Mouse (Mus musculus): ENCODE data around the gene Ccdc9b. TPM values are rescaled to one million over a fixed set of nuclear protein-coding genes. Genes with fewer than 3 reads are reported as not detected.

Ccdc9b gene
- polyA plus RNA-seq, 1 experiment from 2014 or later = 1.0 TPM

- Histone ChIP-seq H3K27ac (ENCODE audit: low read depth, low read length) (no peak overlapping the region), H3K9ac (ENCODE audit: low read depth, low read length) (no peak overlapping the region), H3K9me3 (replicated peaks; ENCODE audit: control insufficient read depth, low read length) (no peaks in the 10 kb centered on the region), H3K4me2 (no peak overlapping the region), H3K36me3 (ENCODE audit: control insufficient read depth, insufficient read depth, low read length) (no peaks in the 10 kb centered on the region), H3K27me3 (ENCODE audit: control insufficient read depth, insufficient read depth, low read length) (peaks cover 9% of the 10 kb centered on the region), H3K4me1 (ENCODE audit: control insufficient read depth, insufficient read depth, low read length) (peaks cover 2% of the 10 kb centered on the region; the same call in 1 of the 2 replicates), H3K4me3 (ENCODE audit: low read depth, low read length) (no peak overlapping the region)
- ATAC-seq (replicated peaks; ENCODE audit: insufficient number of reproducible peaks, low FRiP score, low TSS enrichment) = no peak
- WGBS (ENCODE audit: insufficient replicate concordance) = 42% methylated on average over 4 of the region's 4 CpGs
Observed at GRCm38 (mm10) chr2:118782303-118782702, 19.8 kb upstream of the Ccdc9b start.

- 55% methylated on average over 1 of the region's 1 CpGs for WGBS (ENCODE audit: insufficient replicate concordance)
- peaks cover 2% of the 10 kb centered on the region; the same call in 1 of the 2 replicates for H3K4me1 ChIP-seq (ENCODE audit: control insufficient read depth, insufficient read depth, low read length)
- H3K27me3 ChIP-seq (ENCODE audit: control insufficient read depth, insufficient read depth, low read length) = peaks cover 9% of the 10 kb centered on the region
- no peak overlapping the region for H3K4me3 ChIP-seq (ENCODE audit: low read depth, low read length)
- no peak overlapping the region for H3K27ac ChIP-seq (ENCODE audit: low read depth, low read length)
- no peak overlapping the region for H3K4me2 ChIP-seq
- no peak for ATAC-seq (replicated peaks; ENCODE audit: insufficient number of reproducible peaks, low FRiP score, low TSS enrichment)
- no peaks in the 10 kb centered on the region for H3K9me3 ChIP-seq (replicated peaks; ENCODE audit: control insufficient read depth, low read length)
- no peaks in the 10 kb centered on the region for H3K36me3 ChIP-seq (ENCODE audit: control insufficient read depth, insufficient read depth, low read length)
- no peak overlapping the region for H3K9ac ChIP-seq (ENCODE audit: low read depth, low read length)
Observed at GRCm38 (mm10) chr2:118781115-118781514, 18.7 kb upstream of the Ccdc9b start.

DNA sequence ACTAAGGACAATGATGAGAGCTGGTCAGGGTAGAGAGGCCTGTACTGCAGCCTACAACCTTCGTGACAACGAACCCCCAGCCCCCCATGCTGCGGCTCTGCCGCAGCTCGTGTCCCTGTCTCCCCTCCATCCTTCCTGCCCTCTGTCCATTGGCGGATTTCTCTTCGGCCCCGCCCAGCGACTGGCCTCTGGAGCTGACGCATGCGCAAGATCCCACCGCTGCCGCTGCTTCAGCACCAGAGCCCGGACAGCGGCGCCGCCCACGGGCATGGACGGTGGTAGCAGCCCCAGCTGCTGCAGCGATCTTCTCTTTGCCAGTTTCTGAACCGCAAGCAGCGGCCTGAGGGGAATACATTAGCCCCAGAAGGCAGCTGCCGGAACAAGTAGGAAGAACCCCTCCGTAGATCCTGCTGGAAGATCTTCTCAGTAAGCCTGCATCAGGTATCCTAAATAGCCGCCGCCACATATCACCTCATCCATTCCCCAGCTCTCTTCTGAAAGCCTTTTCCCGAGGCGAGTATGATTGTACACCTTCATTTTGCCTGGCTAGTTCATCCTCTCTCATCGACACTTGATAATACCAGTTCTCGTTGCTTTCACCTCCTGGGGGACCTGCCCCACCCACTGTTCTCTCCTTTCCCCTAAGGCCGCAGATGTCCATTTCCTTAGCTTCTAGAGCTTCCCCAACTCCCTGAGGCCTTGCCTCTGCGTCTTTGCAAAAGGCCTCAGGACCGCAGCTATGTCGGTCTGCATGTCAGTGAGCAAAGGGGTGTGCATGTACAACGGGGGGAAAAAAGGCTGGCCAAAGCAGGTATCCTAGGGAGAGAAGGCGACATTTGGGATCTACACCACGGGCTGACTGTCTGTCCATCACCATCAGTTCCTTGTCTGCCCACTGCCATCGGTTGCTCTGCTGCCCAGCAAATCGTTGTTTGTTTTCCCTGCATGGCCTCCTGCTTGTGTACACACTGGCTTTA is 17.3 kb upstream of the Ccdc9b start, which contains the start of gene Disp2:
Disp2 (plus strand) TSS at position 216 of the 977 bp plus-strand sequence.
- H3K4me1 ChIP-seq (ENCODE audit: control insufficient read depth, insufficient read depth, low read length) = peaks cover 2% of the 10 kb centered on the region; the same call in 1 of the 2 replicates
- H3K9me3 ChIP-seq (replicated peaks; ENCODE audit: control insufficient read depth, low read length) = no peaks in the 10 kb centered on the region
- ATAC-seq (replicated peaks; ENCODE audit: insufficient number of reproducible peaks, low FRiP score, low TSS enrichment) = peak; percentile 78
- H3K27ac ChIP-seq (ENCODE audit: low read depth, low read length) = no peak within 1 kb of the TSS
- H3K36me3 ChIP-seq (ENCODE audit: control insufficient read depth, insufficient read depth, low read length) = no peaks in the 10 kb centered on the region
- WGBS (ENCODE audit: insufficient replicate concordance) = 12% methylated on average over 39 of the region's 39 CpGs
- no peak within 1 kb of the TSS; the same call in 1 of the 2 replicates for H3K9ac ChIP-seq (ENCODE audit: low read depth, low read length)
- peak within 1 kb of the TSS; percentile 41 for H3K4me3 ChIP-seq (ENCODE audit: low read depth, low read length)
- H3K4me2 ChIP-seq = peak within 1 kb of the TSS; percentile 78
- peaks cover 7% of the 10 kb centered on the region for H3K27me3 ChIP-seq (ENCODE audit: control insufficient read depth, insufficient read depth, low read length)

GRCm38 (mm10) chr2:118779065-118779464 is 16.6 kb upstream of the Ccdc9b start:
- peaks cover 7% of the 10 kb centered on the region for H3K27me3 ChIP-seq (ENCODE audit: control insufficient read depth, insufficient read depth, low read length)
- WGBS (ENCODE audit: insufficient replicate concordance) = 7% methylated on average over 10 of the region's 10 CpGs
- H3K9me3 ChIP-seq (replicated peaks; ENCODE audit: control insufficient read depth, low read length) = no peaks in the 10 kb centered on the region
- H3K4me3 ChIP-seq (ENCODE audit: low read depth, low read length) = peak overlapping the region; percentile 41
- H3K27ac ChIP-seq (ENCODE audit: low read depth, low read length) = no peak overlapping the region
- H3K4me2 ChIP-seq = peak overlapping the region; percentile 78
- peaks cover 2% of the 10 kb centered on the region; the same call in 1 of the 2 replicates for H3K4me1 ChIP-seq (ENCODE audit: control insufficient read depth, insufficient read depth, low read length)
- no peak overlapping the region; the same call in 1 of the 2 replicates for H3K9ac ChIP-seq (ENCODE audit: low read depth, low read length)
- no peaks in the 10 kb centered on the region for H3K36me3 ChIP-seq (ENCODE audit: control insufficient read depth, insufficient read depth, low read length)
- ATAC-seq (replicated peaks; ENCODE audit: insufficient number of reproducible peaks, low FRiP score, low TSS enrichment) = 0 out of 2 replicates have a peak, but pooled peaks have one; percentile 6

DNA sequence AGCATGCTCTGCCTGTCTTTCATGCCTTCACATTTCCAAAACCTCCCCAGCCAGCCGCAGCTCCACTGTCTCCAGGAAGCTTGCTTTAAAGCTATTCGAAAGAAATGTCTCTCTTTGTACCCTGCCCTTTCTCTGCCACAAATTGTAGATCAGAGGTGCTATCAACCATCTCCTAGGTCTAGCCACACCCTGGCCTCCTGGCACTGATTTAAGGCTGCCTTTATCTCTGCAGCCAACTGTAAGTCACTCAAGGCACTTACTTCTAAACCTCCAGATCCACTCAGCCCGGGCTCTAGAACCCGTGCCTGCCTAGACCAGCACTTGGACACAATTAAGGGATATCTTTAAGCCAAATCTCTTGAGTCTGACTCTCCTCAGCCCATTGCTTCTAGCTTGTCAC is 16.0 kb upstream of the Ccdc9b start:
- peaks cover 2% of the 10 kb centered on the region; the same call in 1 of the 2 replicates for H3K4me1 ChIP-seq (ENCODE audit: control insufficient read depth, insufficient read depth, low read length)
- H3K27me3 ChIP-seq (ENCODE audit: control insufficient read depth, insufficient read depth, low read length) = peaks cover 7% of the 10 kb centered on the region
- H3K9me3 ChIP-seq (replicated peaks; ENCODE audit: control insufficient read depth, low read length) = no peaks in the 10 kb centered on the region
- H3K27ac ChIP-seq (ENCODE audit: low read depth, low read length) = no peak overlapping the region
- no peak for ATAC-seq (replicated peaks; ENCODE audit: insufficient number of reproducible peaks, low FRiP score, low TSS enrichment)
- 73% methylated on average over 4 of the region's 4 CpGs for WGBS (ENCODE audit: insufficient replicate concordance)
- no peaks in the 10 kb centered on the region for H3K36me3 ChIP-seq (ENCODE audit: control insufficient read depth, insufficient read depth, low read length)
- no peak overlapping the region for H3K4me3 ChIP-seq (ENCODE audit: low read depth, low read length)
- no peak overlapping the region for H3K4me2 ChIP-seq
- H3K9ac ChIP-seq (ENCODE audit: low read depth, low read length) = no peak overlapping the region

- Histone ChIP-seq H3K27me3 (ENCODE audit: control insufficient read depth, insufficient read depth, low read length) (peaks cover 7% of the 10 kb centered on the region; the same call in 1 of the 2 replicates), H3K36me3 (ENCODE audit: control insufficient read depth, insufficient read depth, low read length) (no peaks in the 10 kb centered on the region), H3K9me3 (replicated peaks; ENCODE audit: control insufficient read depth, low read length) (no peaks in the 10 kb centered on the region), H3K9ac (ENCODE audit: low read depth, low read length) (no peak overlapping the region), H3K4me1 (ENCODE audit: control insufficient read depth, insufficient read depth, low read length) (peaks cover 2% of the 10 kb centered on the region; the same call in 1 of the 2 replicates), H3K4me2 (no peak overlapping the region), H3K4me3 (ENCODE audit: low read depth, low read length) (no peak overlapping the region), H3K27ac (ENCODE audit: low read depth, low read length) (no peak overlapping the region)
- 73% methylated on average over 2 of the region's 2 CpGs for WGBS (ENCODE audit: insufficient replicate concordance)
- ATAC-seq (replicated peaks; ENCODE audit: insufficient number of reproducible peaks, low FRiP score, low TSS enrichment) = no peak
Observed at GRCm38 (mm10) chr2:118776295-118776694, 13.8 kb upstream of the Ccdc9b start.

DNA sequence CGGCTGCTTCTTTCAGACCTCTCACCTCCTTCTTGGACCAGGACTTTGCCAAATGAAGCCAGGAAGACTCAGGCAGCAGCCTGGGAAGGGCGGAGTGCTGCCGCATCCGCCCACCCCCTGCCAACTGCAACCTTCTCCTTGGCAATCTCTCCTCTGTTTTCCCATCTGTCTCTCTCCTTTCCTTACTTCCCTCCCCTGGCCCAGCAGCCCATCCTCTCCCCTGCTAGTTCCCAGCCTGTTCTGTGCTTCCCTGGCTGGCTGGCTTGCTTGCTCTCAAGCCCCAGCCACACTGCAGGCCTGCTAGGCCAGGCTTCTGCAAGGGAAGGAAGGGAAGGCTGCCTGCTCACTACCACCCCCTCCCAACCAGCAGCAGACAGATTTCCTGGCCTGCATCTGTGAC is 13.4 kb upstream of the Ccdc9b start:
- Histone ChIP-seq H3K4me3 (ENCODE audit: low read depth, low read length) (no peak overlapping the region), H3K9ac (ENCODE audit: low read depth, low read length) (no peak overlapping the region), H3K36me3 (ENCODE audit: control insufficient read depth, insufficient read depth, low read length) (no peaks in the 10 kb centered on the region), H3K9me3 (replicated peaks; ENCODE audit: control insufficient read depth, low read length) (no peaks in the 10 kb centered on the region), H3K27ac (ENCODE audit: low read depth, low read length) (no peak overlapping the region), H3K4me2 (no peak overlapping the region), H3K4me1 (ENCODE audit: control insufficient read depth, insufficient read depth, low read length) (peaks cover 2% of the 10 kb centered on the region; the same call in 1 of the 2 replicates), H3K27me3 (ENCODE audit: control insufficient read depth, insufficient read depth, low read length) (peaks cover 7% of the 10 kb centered on the region; the same call in 1 of the 2 replicates)
- no peak for ATAC-seq (replicated peaks; ENCODE audit: insufficient number of reproducible peaks, low FRiP score, low TSS enrichment)
- WGBS (ENCODE audit: insufficient replicate concordance) = 61% methylated on average over 3 of the region's 4 CpGs

- H3K4me2 ChIP-seq = no peak overlapping the region
- ATAC-seq (replicated peaks; ENCODE audit: insufficient number of reproducible peaks, low FRiP score, low TSS enrichment) = no peak
- H3K27me3 ChIP-seq (ENCODE audit: control insufficient read depth, insufficient read depth, low read length) = peaks cover 5% of the 10 kb centered on the region; the same call in 1 of the 2 replicates
- peaks cover 2% of the 10 kb centered on the region; the same call in 1 of the 2 replicates for H3K4me1 ChIP-seq (ENCODE audit: control insufficient read depth, insufficient read depth, low read length)
- no peak overlapping the region for H3K9ac ChIP-seq (ENCODE audit: low read depth, low read length)
- no peak overlapping the region for H3K4me3 ChIP-seq (ENCODE audit: low read depth, low read length)
- H3K27ac ChIP-seq (ENCODE audit: low read depth, low read length) = no peak overlapping the region
- no peaks in the 10 kb centered on the region for H3K36me3 ChIP-seq (ENCODE audit: control insufficient read depth, insufficient read depth, low read length)
- 46% methylated on average over 1 of the region's 1 CpGs for WGBS (ENCODE audit: insufficient replicate concordance)
- no peaks in the 10 kb centered on the region for H3K9me3 ChIP-seq (replicated peaks; ENCODE audit: control insufficient read depth, low read length)
Observed at GRCm38 (mm10) chr2:118775396-118775795, 12.9 kb upstream of the Ccdc9b start.

Data from heart, embryonic 11.5 days (tissue).